Mouse (Mus musculus): ENCODE results near the gene Htr3b.

DNA sequence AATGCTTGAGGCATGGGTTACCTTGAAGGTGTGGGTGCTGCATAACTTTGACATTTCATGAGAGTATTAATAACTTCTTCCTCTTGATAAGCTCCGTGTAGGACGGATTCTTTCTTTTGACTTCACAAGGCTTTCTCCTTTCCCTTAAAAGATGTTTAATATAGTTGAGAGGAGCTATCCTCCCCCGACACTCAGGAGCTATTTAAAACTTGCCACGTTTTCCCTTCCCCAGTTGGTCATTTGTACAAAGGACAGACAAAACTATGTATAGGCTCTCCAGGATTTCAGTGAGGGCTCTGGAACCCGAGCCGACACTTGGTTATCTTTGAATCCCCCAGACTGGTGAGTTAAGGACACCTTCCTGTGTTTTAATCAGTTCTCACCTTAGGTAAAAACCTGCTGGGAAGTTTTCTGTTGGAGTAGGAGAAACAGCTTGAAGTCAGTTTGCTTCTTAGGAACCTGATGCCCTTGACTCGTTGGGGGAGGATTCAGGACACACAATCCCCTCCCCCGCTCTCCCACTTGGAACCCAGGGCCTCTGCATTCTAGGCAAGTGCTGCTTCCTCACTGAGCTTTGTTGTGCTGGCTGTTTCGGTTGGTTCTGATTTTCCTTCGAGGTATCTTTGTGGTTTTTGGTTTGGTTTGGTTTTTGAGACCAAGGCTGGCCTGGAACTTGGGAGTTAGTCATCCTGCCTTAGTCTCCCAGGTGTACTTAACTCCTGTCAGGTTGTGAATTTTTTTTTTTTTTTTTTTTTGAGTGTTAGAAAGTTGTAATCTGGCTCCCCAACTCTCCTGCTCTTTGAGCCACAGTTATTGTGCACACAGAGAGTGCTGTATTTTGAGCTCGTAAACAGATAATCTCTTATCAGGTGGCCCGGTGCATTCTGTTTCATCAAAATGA lies 22.7 kb upstream of the Htr3b start:
- TF ChIP-seq CTCF (IDR thresholded peaks at IDR 0.05; ENCODE audit: control insufficient read depth, insufficient read depth, low read length), result no peak
- TF ChIP-seq POLR2A (IDR thresholded peaks at IDR 0.05; ENCODE audit: borderline replicate concordance, control insufficient read depth, low read depth, low read length), result no peak
